Mouse (Mus musculus) cerebellum, adult 2 months (tissue): ENCODE measurements at regions not wholly inside any gene's neighbourhood (a gene's known extent, or its start where the extent isn't known, plus 50 kb on each side); places are given as distances from the start of the nearest gene placed in this dataset.

Experiments used
- DNase-seq, 2 experiments: peaks; one replicate each; pipeline ENCODE4 v3.0.0; 2021
- H3K27ac ChIP-seq: fragments of 200-500 bp; 2 replicates; pipeline ENCODE4 v1.5.1; 2012; ENCODE audit warnings: low read length, control low read depth, inconsistent platforms; ENCODE audit not compliant: insufficient read depth
- H3K27me3 ChIP-seq: fragments of 200-500 bp; 2 replicates; pipeline ENCODE4 v1.6.1; 2012; ENCODE audit warnings: inconsistent platforms, mild to moderate bottlenecking, low read length, moderate library complexity; ENCODE audit not compliant: control insufficient read depth, insufficient read depth
- H3K4me1 ChIP-seq: fragments of 200-500 bp; 2 replicates; pipeline ENCODE4 v1.6.1; 2011; ENCODE audit warnings: low read length; ENCODE audit not compliant: control insufficient read depth, insufficient read depth
- H3K4me3 ChIP-seq: fragments of 200-500 bp; replicated peaks from 2 replicates; pipeline ENCODE3; 2011; ENCODE audit warnings: mild to moderate bottlenecking, low read depth, low read length, control low read depth; ENCODE audit not compliant: insufficient read depth
- CTCF ChIP-seq: fragments of 200-500 bp; IDR thresholded peaks from 2 replicates; pipeline ENCODE4 v1.5.1; 2011; ENCODE audit warnings: low read depth, mild to moderate bottlenecking, control low read depth, low read length, moderate library complexity, borderline replicate concordance; ENCODE audit not compliant: insufficient read depth
- POLR2A ChIP-seq: fragments of 200-500 bp; IDR thresholded peaks from 2 replicates; pipeline ENCODE4 v1.6.1; 2011; ENCODE audit warnings: low read length, control low read depth, borderline replicate concordance; ENCODE audit not compliant: insufficient read depth
- WGBS: fragments of 180-500 bp; shearing (Covaris S2); methylation state at CpG from one replicate; pipeline ENCODE4 v1.1.7; 2018; 5-methylcytosine and 5-hydroxymethylcytosine counted together

- H3K27me3 ChIP-seq = no peaks in the 10 kb centered on the region
- no peak overlapping the region for H3K4me3 ChIP-seq
- H3K27ac ChIP-seq = no peak overlapping the region
- H3K4me1 ChIP-seq = no peaks in the 10 kb centered on the region
- TF ChIP-seq POLR2A = no peak
- TF ChIP-seq CTCF = no peak
- WGBS = 72% methylated on average over 9 of the region's 9 CpGs
- no peak for DNase-seq
Observed at GRCm38 (mm10) chr9:104496220-104496619, 50.9 kb upstream of the Cpne4 start.

- DNase-seq = no peak
- no peak for TF ChIP-seq POLR2A
- no peak for TF ChIP-seq CTCF
- H3K27ac ChIP-seq = no peak overlapping the region
- H3K4me3 ChIP-seq = no peak overlapping the region
- H3K4me1 ChIP-seq = no peaks in the 10 kb centered on the region
- H3K27me3 ChIP-seq = no peaks in the 10 kb centered on the region
Observed at GRCm38 (mm10) chr9:104490696-104491095, 56.4 kb upstream of the Cpne4 start.

DNA sequence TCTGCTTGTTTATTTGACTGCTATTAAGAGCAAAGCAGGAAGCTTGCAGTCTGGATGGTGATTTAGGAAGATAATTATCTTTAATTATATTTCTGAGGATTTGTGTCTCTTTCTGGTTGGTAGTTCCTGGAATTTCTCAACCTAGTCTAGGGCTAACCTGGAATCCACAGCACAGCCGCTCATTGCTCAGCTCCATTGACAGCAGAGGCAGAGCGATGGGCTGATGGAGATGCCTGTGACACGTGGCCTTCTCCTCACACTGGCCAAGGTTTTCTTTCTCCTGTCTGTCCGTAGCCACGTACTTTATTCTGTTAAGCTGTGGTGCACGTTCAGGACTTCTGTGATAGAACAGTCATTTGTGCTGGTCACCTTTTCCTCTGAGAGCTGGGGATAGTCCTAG, 57.7 kb upstream of the Cpne4 start:
- no peak overlapping the region for H3K4me3 ChIP-seq
- WGBS = 77% methylated on average over 6 of the region's 6 CpGs
- DNase-seq = no peak
- no peaks in the 10 kb centered on the region for H3K27me3 ChIP-seq
- H3K27ac ChIP-seq = no peak overlapping the region
- TF ChIP-seq CTCF = no peak
- no peak for TF ChIP-seq POLR2A
- H3K4me1 ChIP-seq = no peaks in the 10 kb centered on the region

DNA sequence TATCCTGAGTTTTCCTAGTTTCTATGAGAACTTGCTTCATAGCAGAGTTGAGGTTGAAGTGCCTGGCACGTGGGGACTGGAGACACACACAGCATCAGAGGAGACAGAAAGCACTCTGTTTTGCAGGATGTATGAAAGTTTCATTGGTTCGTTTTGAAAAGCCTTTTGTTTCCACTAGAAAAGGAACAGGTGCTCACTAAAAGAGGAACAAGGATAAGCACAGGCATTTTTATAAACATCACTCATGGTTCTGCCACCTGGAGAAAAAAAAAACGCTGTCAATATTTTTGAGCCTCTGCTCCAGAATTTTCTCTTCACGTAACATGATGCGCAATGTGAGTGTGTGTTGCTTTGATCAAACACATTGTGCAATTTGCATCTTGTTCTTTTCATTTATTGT, 64.6 kb upstream of the Cpne4 start:
- no peak for DNase-seq

GRCm38 (mm10) chr9:104480683-104481082, 66.4 kb upstream of the Cpne4 start:
- Histone ChIP-seq H3K27me3 (no peaks in the 10 kb centered on the region; the same call in 1 of the 2 replicates), H3K27ac (no peak overlapping the region), H3K4me1 (no peaks in the 10 kb centered on the region), H3K4me3 (no peak overlapping the region)
- DNase-seq = no peak
- TF ChIP-seq CTCF = no peak
- no peak for TF ChIP-seq POLR2A
- WGBS = 58% methylated on average over 1 of the region's 1 CpGs

More for the DNA sequence above, 64.6 kb upstream of the Cpne4 start:
- H3K27ac ChIP-seq = no peak overlapping the region
- no peaks in the 10 kb centered on the region for H3K4me1 ChIP-seq
- no peak overlapping the region for H3K4me3 ChIP-seq
- TF ChIP-seq POLR2A (no peak), CTCF (no peak)
- WGBS = 79% methylated on average over 5 of the region's 5 CpGs
- H3K27me3 ChIP-seq = no peaks in the 10 kb centered on the region; the same call in 1 of the 2 replicates

- H3K4me3 ChIP-seq = no peak overlapping the region
- H3K4me1 ChIP-seq = no peaks in the 10 kb centered on the region
- no peak overlapping the region for H3K27ac ChIP-seq
- no peaks in the 10 kb centered on the region; the same call in 1 of the 2 replicates for H3K27me3 ChIP-seq
- no peak for DNase-seq
- TF ChIP-seq CTCF (no peak), POLR2A (no peak)
- 75% methylated on average over 4 of the region's 4 CpGs for WGBS
Observed at GRCm38 (mm10) chr9:104474831-104475230, 72.3 kb upstream of the Cpne4 start.

- Histone ChIP-seq H3K27ac (no peak overlapping the region), H3K4me1 (no peaks in the 10 kb centered on the region), H3K4me3 (no peak overlapping the region), H3K27me3 (no peaks in the 10 kb centered on the region)
- TF ChIP-seq POLR2A (no peak), CTCF (no peak)
- no peak for DNase-seq
- 72% methylated on average over 1 of the region's 1 CpGs for WGBS
Observed at GRCm38 (mm10) chr9:104467238-104467637, 79.8 kb upstream of the Cpne4 start.

DNA sequence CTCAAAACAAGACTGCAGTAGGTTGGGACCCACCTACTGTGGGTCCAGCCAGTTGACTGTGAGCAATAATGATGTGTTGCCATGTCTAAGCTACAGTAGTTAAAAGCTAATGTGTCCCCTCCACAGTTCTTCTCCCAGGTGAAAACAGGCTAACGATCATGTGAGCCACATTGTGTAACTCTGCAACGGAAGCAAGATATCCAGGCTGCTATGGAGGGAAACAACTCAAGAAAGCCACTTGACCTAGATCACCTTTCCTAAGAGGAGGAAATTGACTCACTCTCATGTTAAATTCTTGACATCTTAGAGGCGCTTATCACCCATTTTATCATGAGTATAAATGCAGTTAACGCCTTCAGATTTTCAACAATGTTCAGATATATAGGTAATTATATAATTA, 83.4 kb upstream of the Cpne4 start:
- no peak for DNase-seq
- WGBS = 96% methylated on average over 4 of the region's 4 CpGs
- TF ChIP-seq POLR2A = no peak
- H3K4me1 ChIP-seq = no peaks in the 10 kb centered on the region
- H3K27ac ChIP-seq = no peak overlapping the region
- no peaks in the 10 kb centered on the region for H3K27me3 ChIP-seq
- no peak overlapping the region for H3K4me3 ChIP-seq

DNA sequence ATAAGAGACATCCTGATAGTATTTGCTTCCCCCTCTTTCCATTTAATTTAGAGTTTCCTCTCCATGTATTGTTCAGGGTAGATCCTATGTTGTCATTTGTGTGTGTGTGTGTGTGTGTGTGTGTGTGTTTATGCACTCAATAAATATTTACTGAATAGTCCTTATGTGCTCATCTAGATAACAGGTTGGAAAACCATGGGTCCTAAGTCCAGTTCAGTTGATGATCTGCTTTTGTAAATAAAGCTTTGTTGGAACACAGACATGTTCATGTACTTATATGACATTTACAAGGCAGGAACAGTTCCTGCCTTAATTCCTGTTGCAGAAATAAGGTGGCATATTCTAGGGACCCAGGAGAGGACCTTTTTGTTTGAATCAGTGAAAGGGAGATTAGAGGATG, 87.0 kb upstream of the Cpne4 start:
- TF ChIP-seq CTCF (no peak), POLR2A (no peak)
- H3K27ac ChIP-seq = no peak overlapping the region
- no peak overlapping the region for H3K4me3 ChIP-seq
- no peaks in the 10 kb centered on the region for H3K27me3 ChIP-seq
- no peak for DNase-seq
- H3K4me1 ChIP-seq = no peaks in the 10 kb centered on the region
